Mouse (Mus musculus): ENCODE data around the gene Syt16. TPM values are rescaled to one million over a fixed set of nuclear protein-coding genes. Genes with fewer than 3 reads are reported as not detected.

The Syt16 gene
- 3.0 and 3.6 TPM in 2 replicates for polyA plus RNA-seq (2012; rRNA removed)

DNA sequence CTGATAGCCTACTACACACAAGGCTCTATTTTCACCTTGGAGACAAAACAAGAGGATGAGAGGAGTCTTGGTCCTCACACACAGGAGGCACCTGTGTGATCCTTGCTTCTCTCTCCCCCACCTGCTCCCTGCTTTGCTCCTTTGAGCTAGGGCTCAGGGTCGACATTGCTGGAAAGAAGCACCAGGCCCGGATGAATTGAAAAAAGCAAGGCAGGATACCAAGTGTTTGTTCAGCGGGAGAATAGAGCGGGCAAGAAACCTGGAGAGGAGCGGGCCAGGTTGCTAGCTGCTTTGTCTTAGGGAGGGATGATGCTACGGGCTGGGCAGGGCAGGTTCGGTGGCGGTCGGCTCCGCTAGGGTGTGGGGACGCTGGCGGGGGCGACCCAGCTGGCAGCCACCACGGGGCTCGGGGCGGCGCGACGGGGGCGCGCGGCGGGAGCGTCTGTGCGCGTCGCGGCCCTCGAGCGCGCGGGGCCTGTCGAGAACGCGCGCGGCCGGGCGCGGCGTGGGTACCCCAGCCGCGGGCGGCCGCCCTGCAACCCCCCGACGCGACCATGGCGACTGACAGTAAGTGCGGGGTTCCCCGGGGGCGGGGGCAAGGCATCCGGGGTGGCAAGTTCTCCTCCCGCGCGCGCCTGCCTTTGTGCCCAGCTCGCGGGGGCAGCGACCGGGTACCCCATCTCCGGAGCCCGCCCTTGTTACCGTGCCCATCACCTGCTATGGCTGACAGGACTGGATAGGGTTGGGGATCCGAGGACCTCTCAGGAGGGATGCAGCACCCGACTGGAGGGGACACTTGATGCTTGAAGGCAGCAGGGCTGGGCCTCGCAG lies at the start of gene Syt16:
Gene Syt16, plus strand, starts transcription at position 365 of the 831 bp plus-strand sequence.

DNA sequence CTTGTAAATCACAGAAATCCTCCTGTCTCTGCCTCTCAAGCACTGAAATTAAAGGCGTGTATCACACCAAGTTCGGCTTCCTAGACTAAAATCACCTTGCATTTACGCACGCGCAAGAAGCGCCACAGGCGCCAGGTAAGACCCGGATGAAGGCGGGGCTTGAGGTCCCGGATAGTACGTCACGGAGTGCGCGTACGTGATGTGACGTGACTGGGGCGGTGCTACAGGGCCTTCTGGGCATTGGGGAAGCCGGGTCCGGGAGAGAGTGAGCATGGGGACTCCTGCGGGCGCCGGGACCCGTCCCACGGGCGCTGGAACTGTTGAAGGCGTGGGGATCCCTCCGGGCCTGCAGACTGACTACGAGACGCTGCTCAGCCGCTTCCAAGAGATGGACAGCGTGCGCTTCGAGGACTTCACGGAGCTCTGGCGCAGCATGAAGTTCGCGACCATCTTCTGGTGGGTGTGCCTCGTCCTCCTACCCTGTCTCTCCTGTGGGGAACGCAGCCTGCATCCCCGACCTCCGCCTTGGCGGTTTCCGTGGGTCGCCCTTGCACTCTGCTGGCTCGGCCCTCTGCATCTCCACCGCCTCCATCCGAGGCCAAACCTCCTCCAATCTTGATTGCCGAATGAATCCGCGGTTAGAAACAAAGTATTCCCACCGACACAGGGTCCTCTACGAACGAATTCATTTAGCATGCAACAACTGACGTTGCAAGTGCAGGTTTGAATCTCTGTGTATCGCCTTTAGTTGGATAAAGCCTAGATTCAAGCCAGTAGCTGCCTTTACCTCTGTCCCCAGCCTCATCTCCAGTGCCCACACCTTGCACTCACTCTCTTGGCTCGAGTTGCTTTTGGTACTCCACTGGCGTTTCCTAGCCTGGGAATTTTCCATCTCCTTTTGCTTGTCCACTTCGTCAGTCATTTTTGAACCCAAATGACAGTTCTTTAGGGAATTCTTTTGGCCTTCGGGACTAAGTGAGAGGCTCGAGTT lies 32.9 kb upstream of the Syt16 start, which contains the start of gene Snapc1:
Gene Snapc1, plus strand, starts transcription at position 191 of the 991 bp plus-strand sequence.

DNA sequence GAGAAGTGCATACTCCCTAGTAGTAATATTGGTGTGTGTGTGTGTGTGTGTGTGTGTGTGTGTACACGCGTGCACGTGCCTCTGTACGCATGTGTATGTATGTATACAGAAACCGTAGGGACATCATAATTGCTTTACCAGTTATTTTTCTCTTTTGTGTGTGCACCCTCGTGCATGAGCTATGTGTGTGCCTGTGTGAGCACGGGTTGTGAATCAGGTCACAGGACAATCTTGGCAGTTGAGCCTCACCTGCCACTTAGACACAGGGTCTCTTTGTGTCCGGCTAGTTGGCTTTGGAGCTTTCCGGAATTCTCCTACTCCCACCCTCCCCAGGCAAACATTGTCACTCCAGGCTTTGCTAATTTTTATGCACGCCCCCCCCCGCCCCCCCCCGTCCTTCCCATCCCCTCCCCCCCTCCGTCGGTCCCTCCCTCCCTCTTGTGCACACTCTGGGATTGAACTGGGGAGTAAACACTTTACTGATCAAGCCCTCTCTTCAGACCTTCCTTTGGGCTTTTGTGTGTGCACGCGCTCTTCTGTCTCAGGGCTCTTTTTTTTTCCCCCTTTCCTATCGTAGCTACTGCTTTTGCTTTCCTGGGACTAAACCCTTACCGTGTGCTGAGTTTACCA lies 319.0 kb downstream of the Syt16 start, which contains the start of gene Gm11042:
Gene Gm11042, minus strand, starts transcription at position 51 of the 630 bp plus-strand sequence.

Other genes with a start within 250 kb of the Syt16 start
- gene Hif1a, start 96.3 kb upstream of the Syt16 start, polyA plus RNA-seq (2012; rRNA removed) = 54.3 and 76.4 TPM in 2 replicates
- 1.1 and 1.9 TPM in 2 replicates for gene Gm49321, start 60.0 kb upstream of the Syt16 start, polyA plus RNA-seq (2012; rRNA removed)
- gene Snapc1, start 33.2 kb upstream of the Syt16 start, polyA plus RNA-seq (2012; rRNA removed) = 27.2 and 32.4 TPM in 2 replicates